Mouse (Mus musculus) midbrain, embryonic 11.5 days (tissue): ENCODE data around the gene Vmn2r27. TPM values are rescaled to one million over a fixed set of nuclear protein-coding genes. Genes with fewer than 3 reads are reported as not detected.

Source experiments
- ATAC-seq: fragments of 200-750 bp; cut with Nextera tagmentation; 2 replicates; pipeline ENCODE4 v1.8.0; 2017; ENCODE audit warnings: moderate TSS enrichment, moderate library complexity; ENCODE audit not compliant: low FRiP score
- DNase-seq: peaks from one replicate; pipeline ENCODE4 v3.0.0; 2015; ENCODE audit warnings: low spot score; ENCODE audit errors: missing footprints
- H3K27ac ChIP-seq: fragments of 300-500 bp; sonication (generic); 2 replicates; pipeline ENCODE4 v1.5.1; 2014; ENCODE audit warnings: low read depth, low read length
- H3K27me3 ChIP-seq: fragments of 300-500 bp; sonication (generic); 2 replicates; pipeline ENCODE4 v1.6.1; 2014; ENCODE audit warnings: mild to moderate bottlenecking, low read length, moderate library complexity, mixed read lengths; ENCODE audit not compliant: control insufficient read depth, insufficient read depth
- H3K36me3 ChIP-seq: fragments of 300-500 bp; sonication (generic); 2 replicates; pipeline ENCODE4 v1.6.1; 2014; ENCODE audit warnings: mild to moderate bottlenecking, low read length, moderate library complexity, mixed read lengths; ENCODE audit not compliant: control insufficient read depth, insufficient read depth
- H3K4me1 ChIP-seq: fragments of 300-500 bp; sonication (generic); 2 replicates; pipeline ENCODE4 v1.6.1; 2014; ENCODE audit warnings: low read length; ENCODE audit not compliant: control insufficient read depth, insufficient read depth
- H3K4me2 ChIP-seq: fragments of 300-500 bp; sonication (generic); 2 replicates; pipeline ENCODE4 v1.6.1; 2014; ENCODE audit warnings: mild to moderate bottlenecking, moderate library complexity
- H3K4me3 ChIP-seq: fragments of 300-500 bp; sonication (generic); 2 replicates; pipeline ENCODE4 v1.5.1; 2014; ENCODE audit warnings: low read depth, low read length
- H3K9ac ChIP-seq: fragments of 300-500 bp; sonication (generic); 2 replicates; pipeline ENCODE4 v1.6.1; 2014; ENCODE audit warnings: low read length
- H3K9me3 ChIP-seq: fragments of 300-500 bp; sonication (generic); 2 replicates; pipeline ENCODE4 v1.6.1; 2016; ENCODE audit warnings: low read length; ENCODE audit not compliant: control insufficient read depth
- WGBS: fragments of 180-500 bp; shearing (Covaris S2); extraction: QIAGEN DNeasy Blood & Tissue Kit; methylation state at CpG from one replicate; pipeline ENCODE4 v1.1.7; 2014; 5-methylcytosine and 5-hydroxymethylcytosine counted together
- polyA plus RNA-seq: library from polyadenylated mRNA; unstranded; fragments of >200 nt; fragmentation: Nextera tagmentation; extraction: Ambion mirVana; gene quantifications from 2 replicates; pipeline ENCODE4 v1.2.1, GENCODE M21; 2014

The Vmn2r27 gene
- polyA plus RNA-seq, 1 experiment from 2014 or later: not detected

DNA sequence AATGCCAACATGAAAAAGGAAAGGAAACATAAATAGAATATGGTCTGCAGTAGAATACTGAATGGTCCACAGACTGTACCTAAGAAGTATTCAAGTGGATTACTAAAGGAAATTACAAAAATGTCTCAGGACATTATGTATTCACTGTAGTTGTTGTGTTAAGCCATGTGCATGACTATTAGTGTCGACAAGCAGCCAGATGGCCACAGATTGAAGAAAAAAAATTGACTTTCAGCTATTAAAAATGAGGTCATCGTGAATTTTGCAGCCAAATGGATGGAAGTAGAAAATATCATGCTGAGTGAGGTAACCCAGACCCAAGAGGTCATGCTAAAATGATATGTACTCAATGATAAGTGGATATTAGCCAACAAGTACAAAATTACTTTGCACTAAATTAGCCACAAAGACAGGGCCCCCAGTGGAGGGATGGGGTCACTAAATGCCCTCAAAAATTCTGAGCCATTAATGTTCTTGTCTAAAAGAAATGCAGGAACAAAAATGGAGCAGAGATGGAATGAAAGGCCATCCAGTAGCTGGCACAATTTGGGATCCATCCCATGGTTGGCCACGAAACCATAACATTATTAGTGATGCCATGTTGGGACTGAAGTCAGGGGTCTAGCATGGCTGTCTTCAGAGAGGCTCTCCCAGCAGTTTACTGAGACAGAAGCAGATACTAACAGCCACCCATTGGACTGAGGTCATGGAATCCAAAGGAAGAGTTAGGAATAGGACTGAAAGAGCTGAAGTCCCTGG is 63.0 kb downstream of the Vmn2r27 start:
- WGBS: 76% methylated on average over 3 of the region's 3 CpGs
- Histone ChIP-seq H3K36me3 (no peaks in the 10 kb centered on the region), H3K27me3 (no peaks in the 10 kb centered on the region), H3K4me1 (no peaks in the 10 kb centered on the region), H3K9ac (no peak overlapping the region), H3K27ac (no peak overlapping the region), H3K4me2 (no peak overlapping the region), H3K9me3 (no peaks in the 10 kb centered on the region), H3K4me3 (no peak overlapping the region)
- ATAC-seq (no peak), DNase-seq (no peak)

GRCm38 (mm10) chr6:124166596-124166995 is 65.1 kb downstream of the Vmn2r27 start:
- Histone ChIP-seq H3K4me3 (no peak overlapping the region), H3K4me1 (no peaks in the 10 kb centered on the region), H3K27me3 (no peaks in the 10 kb centered on the region), H3K9ac (no peak overlapping the region), H3K9me3 (no peaks in the 10 kb centered on the region), H3K4me2 (no peak overlapping the region), H3K36me3 (no peaks in the 10 kb centered on the region), H3K27ac (no peak overlapping the region)
- WGBS: 86% methylated on average over 2 of the region's 2 CpGs
- DNase-seq (no peak), ATAC-seq (no peak)

- Histone ChIP-seq H3K36me3 (no peaks in the 10 kb centered on the region), H3K9me3 (no peaks in the 10 kb centered on the region), H3K4me1 (no peaks in the 10 kb centered on the region), H3K4me3 (no peak overlapping the region), H3K27ac (no peak overlapping the region), H3K4me2 (no peak overlapping the region), H3K27me3 (no peaks in the 10 kb centered on the region), H3K9ac (no peak overlapping the region)
- WGBS: 61% methylated on average over 1 of the region's 1 CpGs
- DNase-seq: no peak
- ATAC-seq: no peak
Measured at GRCm38 (mm10) chr6:124149808-124150207, 81.8 kb downstream of the Vmn2r27 start.

Other genes with a start within 250 kb of the Vmn2r27 start
- not detected in 2 replicates for gene Vmn2r26, start 207.3 kb downstream of the Vmn2r27 start, polyA plus RNA-seq
- 0.03 TPM in 1 of 2 replicates, not detected in the other for gene Cd163, start 72.8 kb upstream of the Vmn2r27 start, polyA plus RNA-seq
- gene Pex5, start 183.2 kb upstream of the Vmn2r27 start, polyA plus RNA-seq: 36.4 and 39.6 TPM in 2 replicates
- gene Clstn3, start 232.9 kb upstream of the Vmn2r27 start, polyA plus RNA-seq: 10.3 and 10.5 TPM in 2 replicates